In the genomic region with DNA sequence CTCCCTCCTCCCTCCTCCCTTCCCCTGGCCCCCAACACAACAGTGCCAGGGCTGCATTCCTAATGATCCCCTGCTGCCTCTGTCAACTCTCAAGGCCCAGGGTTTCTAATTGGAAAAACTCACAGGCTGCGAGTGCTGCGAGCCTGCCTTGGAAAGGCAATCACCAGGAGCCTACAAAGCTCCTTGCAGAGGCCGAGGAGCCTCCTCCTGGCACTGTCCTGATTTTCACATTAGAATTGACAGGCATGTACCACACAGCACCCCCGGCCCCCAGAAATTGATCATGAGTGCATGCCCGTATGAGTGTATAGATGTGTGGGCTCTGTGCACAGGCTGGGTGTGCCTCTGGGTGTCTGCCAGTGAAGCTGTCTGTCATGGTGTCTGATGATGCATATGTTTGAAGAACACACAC, we compare ENCODE assay signal across 10 mouse cellular contexts. TPM values are rescaled to one million over a fixed set of nuclear protein-coding genes. Genes with fewer than 3 reads are reported as not detected.
DNase-seq lines count a peak whose midpoint lies in the region; ATAC-seq lines count a peak whose summit lies in the region.
"Had no signal": no experiment of that assay in that cellular context is flagged by ENCODE, and none has a peak within 500 bp of the region (broad histone marks: within the 10 kb centered on the region; RNA-seq: fewer than 3 reads in every experiment).

No protein-coding gene starts in this region.

- WGBS in neural tube, embryonic 11.5 days = 37% methylated on average over 5 of the region's 5 CpGs
- 22% methylated on average over 5 of the region's 5 CpGs for WGBS in midbrain, embryonic 11.5 days
- 50% methylated on average over 5 of the region's 5 CpGs for WGBS in liver, embryonic 12.5 days (ENCODE audit: insufficient replicate concordance)

- no peaks in the 10 kb centered on the region for H3K9me3 ChIP-seq in neural tube, embryonic 11.5 days (ENCODE audit: control insufficient read depth, low read length)
- no peaks in the 10 kb centered on the region for H3K9me3 ChIP-seq in midbrain, embryonic 11.5 days (ENCODE audit: control insufficient read depth, low read length)
- no peaks in the 10 kb centered on the region for H3K9me3 ChIP-seq in liver, embryonic 12.5 days (replicated peaks)
- H3K9me3 ChIP-seq: heart, embryonic 13.5 days had no signal

- ATAC-seq in neural tube, embryonic 11.5 days (ENCODE audit: insufficient read depth, low FRiP score, low TSS enrichment) = peak; percentile 53; the same call in 1 of the 2 replicates
- peak; percentile 64 for ATAC-seq in midbrain, embryonic 11.5 days (ENCODE audit: low FRiP score)
- no peak for ATAC-seq in liver, embryonic 12.5 days

- H3K4me2 ChIP-seq in neural tube, embryonic 11.5 days (ENCODE audit: low read depth) = no peak overlapping the region
- no peak overlapping the region for H3K4me2 ChIP-seq in midbrain, embryonic 11.5 days
- H3K4me2 ChIP-seq in liver, embryonic 12.5 days = no peak overlapping the region
- H3K4me2 ChIP-seq: heart, embryonic 13.5 days had no signal

- DNase-seq in neural tube, embryonic 11.5 days (ENCODE audit: low spot score) = peak; percentile 38
- no peak for DNase-seq in neural tube, embryonic 10.5 days (ENCODE audit: extremely low spot score, low spot score)
- DNase-seq in layer of hippocampus, adult 9-10 months (ENCODE audit: low spot score) = peak; percentile 48
- DNase-seq in midbrain, embryonic 11.5 days (ENCODE audit: low spot score, missing footprints) = no peak
- no peak for DNase-seq in kidney, adult 8-10 months
- DNase-seq in cerebellum, adult 18-20 months = no peak
- DNase-seq in lung, postnatal 14 days = no peak

- H3K9ac ChIP-seq in neural tube, embryonic 11.5 days (ENCODE audit: low read length) = no peak overlapping the region
- no peak overlapping the region for H3K9ac ChIP-seq in midbrain, embryonic 11.5 days (ENCODE audit: low read length)
- no peak overlapping the region for H3K9ac ChIP-seq in liver, embryonic 12.5 days
- H3K9ac ChIP-seq: heart, embryonic 13.5 days had no signal

- H3K27ac ChIP-seq in neural tube, embryonic 11.5 days (ENCODE audit: low read depth, low read length) = no peak overlapping the region
- peak overlapping the region; percentile 30; the same call in 1 of the 2 replicates for H3K27ac ChIP-seq in midbrain, embryonic 11.5 days (ENCODE audit: low read depth, low read length)
- no peak overlapping the region for H3K27ac ChIP-seq in liver, embryonic 12.5 days
- H3K27ac ChIP-seq: heart, embryonic 13.5 days had no signal

- peaks cover 8% of the 10 kb centered on the region; the same call in 1 of the 2 replicates for H3K4me1 ChIP-seq in neural tube, embryonic 11.5 days (ENCODE audit: control insufficient read depth, insufficient read depth, low read length)
- H3K4me1 ChIP-seq in midbrain, embryonic 11.5 days (ENCODE audit: control insufficient read depth, insufficient read depth, low read length) = peaks cover 6% of the 10 kb centered on the region; the same call in 1 of the 2 replicates
- H3K4me1 ChIP-seq in liver, embryonic 12.5 days = no peaks in the 10 kb centered on the region
- H3K4me1 ChIP-seq: heart, embryonic 13.5 days had no signal

- H3K4me3 ChIP-seq in neural tube, embryonic 11.5 days (ENCODE audit: low read depth, low read length) = no peak overlapping the region
- no peak overlapping the region for H3K4me3 ChIP-seq in midbrain, embryonic 11.5 days (ENCODE audit: low read depth, low read length)
- no peak overlapping the region for H3K4me3 ChIP-seq in liver, embryonic 12.5 days
- H3K4me3 ChIP-seq: heart, embryonic 13.5 days had no signal

- H3K27me3 ChIP-seq in neural tube, embryonic 11.5 days (ENCODE audit: control insufficient read depth, insufficient read depth, low read length) = no peaks in the 10 kb centered on the region
- no peaks in the 10 kb centered on the region for H3K27me3 ChIP-seq in midbrain, embryonic 11.5 days (ENCODE audit: control insufficient read depth, insufficient read depth, low read length)
- H3K27me3 ChIP-seq in liver, embryonic 12.5 days (replicated peaks) = no peaks in the 10 kb centered on the region

- H3K36me3 ChIP-seq in neural tube, embryonic 11.5 days (ENCODE audit: control insufficient read depth, insufficient read depth, low read length) = no peaks in the 10 kb centered on the region
- no peaks in the 10 kb centered on the region for H3K36me3 ChIP-seq in midbrain, embryonic 11.5 days (ENCODE audit: control insufficient read depth, insufficient read depth, low read length)
- no peaks in the 10 kb centered on the region for H3K36me3 ChIP-seq in liver, embryonic 12.5 days
- H3K36me3 ChIP-seq: heart, embryonic 13.5 days had no signal

RNA-seq across cellular contexts. Expression of a gene that starts 44.4 kb away (rescaled TPM):
- polyA plus RNA-seq in neural tube, embryonic 11.5 days (2014; fragmentation: Nextera tagmentation; extraction: Ambion mirVana) = 1.0 and 1.1 TPM in 2 replicates
- polyA plus RNA-seq in midbrain, embryonic 11.5 days (2014; fragmentation: Nextera tagmentation; extraction: Ambion mirVana) = 0.20 and 0.51 TPM in 2 replicates
- polyA plus RNA-seq in liver, embryonic 12.5 days (2016; fragmentation: Nextera tagmentation; extraction: Ambion mirVana) = 0.07 TPM in 2 replicates
- polyA plus RNA-seq: liver, embryonic 16.5 days had no signal

Comparison
In these comparisons a context has a peak if more than half of its experiments do, and no peak if none do; other contexts are left out.
1. DNase-seq: peak in neural tube, embryonic 11.5 days (single experiment) and layer of hippocampus, adult 9-10 months (single experiment); none in neural tube, embryonic 10.5 days (single experiment), midbrain, embryonic 11.5 days (single experiment), kidney, adult 8-10 months (0 of 2), cerebellum, adult 18-20 months (0 of 2) and lung, postnatal 14 days (single experiment).